Mouse (Mus musculus): Measurements from ENCODE around the gene Glrb.

GRCm38 (mm10) chr3:80959965-80960364 is 46.5 kb upstream of the Glrb start:
- TF ChIP-seq CTCF (IDR thresholded peaks at IDR 0.05; ENCODE audit: extremely low read depth, insufficient read depth, insufficient read length, insufficient replicate concordance) (no peak), POLR2A (IDR thresholded peaks at IDR 0.05; ENCODE audit: low read depth, low read length) (no peak)

Measured in spleen, adult 2 months (tissue).